Mouse (Mus musculus) layer of hippocampus, adult 9-11 months (tissue): ENCODE measurements around the gene Calhm1.
"Not testable (repeated sequence)": the region's sequence is repeated elsewhere in the genome, so short reads cannot be mapped to it uniquely, and the experiment has no call there.

Experiments
- DNase-seq: peaks from one replicate; pipeline ENCODE4 v3.0.0; 2022

Calhm1 gene

GRCm38 (mm10) chr19:47151332-47152061, 7.4 kb upstream of the Calhm1 start:
- no peak for DNase-seq

- DNase-seq, result no peak
These were observed 5.8 kb upstream of the Calhm1 start for GRCm38 (mm10) chr19:47149854-47150253.

- no peak for DNase-seq
These were observed 4.3 kb upstream of the Calhm1 start for GRCm38 (mm10) chr19:47148267-47148847.

- DNase-seq, result no peak
These were observed 1.6 kb downstream of the Calhm1 start for GRCm38 (mm10) chr19:47142438-47142837.

- not testable (repeated sequence) for DNase-seq
These were observed 4.4 kb downstream of the Calhm1 start for GRCm38 (mm10) chr19:47139611-47140010.

- peak; percentile 42 for DNase-seq
These were observed 6.2 kb downstream of the Calhm1 start, which contains the start of gene Calhm2 for GRCm38 (mm10) chr19:47137771-47138421. Gene Calhm2, minus strand, starts transcription at chr19:47138294.

- DNase-seq, result peak; percentile 78
These were observed 6.9 kb downstream of the Calhm1 start for GRCm38 (mm10) chr19:47137051-47137581.

GRCm38 (mm10) chr19:47136170-47136569, 7.9 kb downstream of the Calhm1 start:
- DNase-seq, result no peak

GRCm38 (mm10) chr19:47135568-47135967, 8.5 kb downstream of the Calhm1 start:
- DNase-seq, result no peak

- peak; percentile 57 for DNase-seq
These were observed 10.9 kb downstream of the Calhm1 start for GRCm38 (mm10) chr19:47133161-47133560.

- DNase-seq, result no peak
These were observed 13.4 kb downstream of the Calhm1 start for GRCm38 (mm10) chr19:47130551-47131125.

- DNase-seq, result no peak
These were observed 15.2 kb downstream of the Calhm1 start for GRCm38 (mm10) chr19:47128835-47129234.

GRCm38 (mm10) chr19:47128164-47128563, 15.9 kb downstream of the Calhm1 start:
- no peak for DNase-seq

GRCm38 (mm10) chr19:47122802-47123201, 21.3 kb downstream of the Calhm1 start:
- DNase-seq, result no peak

- DNase-seq, result no peak
These were observed 23.0 kb downstream of the Calhm1 start for GRCm38 (mm10) chr19:47121054-47121453.

GRCm38 (mm10) chr19:47118634-47119033, 25.4 kb downstream of the Calhm1 start:
- DNase-seq, result peak; percentile 41

GRCm38 (mm10) chr19:47104641-47105271, 39.3 kb downstream of the Calhm1 start:
- DNase-seq, result no peak

- no peak for DNase-seq
These were observed 43.0 kb downstream of the Calhm1 start for GRCm38 (mm10) chr19:47101080-47101479.
